Mouse (Mus musculus) ovary, adult 18-20 months (tissue): Measurements from ENCODE around the gene Alk.

Source experiments
- DNase-seq: peaks from one replicate; pipeline ENCODE4 v3.0.0; 2022; ENCODE audit warnings: low spot score, mixed read lengths

The Alk gene

GRCm38 (mm10) chr17:71973704-71974103 is 630.7 kb downstream of the Alk start:
- no peak for DNase-seq

DNA sequence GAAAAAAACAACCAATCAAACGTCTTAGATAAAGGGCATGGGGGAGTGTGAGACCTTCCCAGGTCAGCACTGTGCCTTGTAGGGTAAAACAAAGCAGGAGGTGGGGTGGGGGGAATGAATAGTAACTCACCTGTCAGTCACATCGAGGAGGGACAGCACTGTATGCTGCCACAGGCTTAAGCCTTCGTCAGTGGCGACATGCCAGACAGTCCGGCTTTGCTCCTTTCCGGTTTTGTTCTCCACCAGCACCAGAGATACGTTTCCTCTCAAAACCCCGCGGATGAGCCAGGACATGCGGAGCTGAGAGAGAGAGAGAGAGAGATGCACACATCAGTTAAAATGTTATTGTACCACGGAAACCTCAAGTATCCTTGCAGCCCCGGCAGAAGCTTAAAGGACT is 637.1 kb downstream of the Alk start:
- no peak for DNase-seq

DNA sequence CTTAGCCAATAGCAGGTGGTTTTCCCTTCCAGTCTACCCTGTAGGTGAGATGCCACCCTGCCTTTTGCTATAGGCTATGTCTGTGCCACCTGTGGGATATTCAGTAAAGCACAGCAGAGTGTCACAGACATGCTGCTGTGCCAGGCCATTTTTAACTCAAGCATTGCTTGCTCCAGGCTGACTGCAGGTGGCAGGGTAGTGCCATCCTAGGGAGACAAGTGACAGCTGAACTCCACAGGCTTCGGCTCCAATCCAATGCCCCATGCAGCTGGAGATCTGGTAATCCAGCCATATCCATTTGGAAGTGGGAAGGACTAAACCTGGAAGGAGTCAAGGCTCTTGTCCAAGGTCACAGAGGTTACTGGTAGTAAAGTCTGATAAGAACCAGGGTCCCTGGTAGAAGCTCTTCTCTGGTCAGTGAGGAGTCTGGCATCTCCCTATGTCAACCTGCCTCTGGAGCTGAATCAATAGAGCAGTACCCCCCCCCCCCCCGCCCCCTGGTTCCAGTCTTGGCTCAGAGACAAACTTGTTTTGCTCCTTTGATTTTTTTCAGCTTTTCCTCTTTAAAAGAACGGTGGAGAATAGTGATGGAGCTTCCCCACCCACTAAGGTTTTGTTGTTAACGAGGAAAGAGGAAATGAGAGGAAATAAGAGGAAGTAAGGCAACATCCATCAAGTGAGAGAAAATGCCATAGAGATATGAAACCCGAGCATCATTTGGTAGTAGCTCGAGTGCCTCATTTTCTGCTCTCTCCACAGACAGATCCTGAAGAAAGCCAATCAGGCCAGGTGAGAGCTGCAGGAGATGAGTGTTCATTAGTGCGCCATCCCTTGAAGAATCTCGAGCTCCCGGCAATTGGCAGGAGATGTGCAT is 638.5 kb downstream of the Alk start:
- DNase-seq, result no peak

DNA sequence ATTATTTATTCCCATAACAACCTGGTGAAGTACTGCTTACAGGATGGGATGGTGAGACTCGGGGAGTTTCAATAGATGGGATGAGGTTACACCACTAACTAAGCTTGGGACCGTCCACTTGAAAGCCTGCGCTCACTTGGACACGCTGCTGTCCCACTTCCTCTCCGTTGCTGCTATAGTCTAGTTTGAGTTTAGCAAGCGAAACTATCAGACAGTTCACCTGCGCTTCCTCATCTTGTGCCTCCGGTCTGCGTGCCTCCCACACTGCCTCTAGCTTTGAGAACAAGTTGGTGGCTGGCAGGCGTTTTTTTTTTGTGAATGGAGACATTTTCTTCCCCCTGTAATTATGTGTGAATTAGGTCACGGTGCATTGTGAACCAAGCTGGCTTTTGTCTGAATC is 639.8 kb downstream of the Alk start:
- no peak for DNase-seq

- DNase-seq, result no peak
Observed at GRCm38 (mm10) chr17:71962746-71963145, 641.7 kb downstream of the Alk start.

DNA sequence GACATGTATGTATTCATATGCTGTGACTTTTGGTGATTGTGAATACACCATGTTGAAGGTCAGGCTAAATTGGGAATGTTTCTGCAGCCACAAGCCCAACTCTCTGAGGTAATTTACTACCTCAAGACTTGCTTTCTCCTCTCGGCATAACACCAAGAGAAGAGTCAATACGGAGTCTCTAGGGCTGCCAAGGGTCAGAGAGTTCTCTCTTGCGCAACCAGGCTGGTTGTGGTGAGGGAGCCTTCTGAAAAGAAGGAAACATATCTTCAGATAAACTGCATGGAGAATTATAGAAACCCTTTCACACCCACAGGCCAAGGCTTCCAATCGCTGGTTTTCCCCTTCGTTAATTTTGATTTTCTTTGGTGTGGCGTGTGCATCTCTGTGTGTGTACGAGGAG is 649.4 kb downstream of the Alk start:
- no peak for DNase-seq

GRCm38 (mm10) chr17:71954217-71954844 is 650.1 kb downstream of the Alk start:
- no peak for DNase-seq

- DNase-seq, result no peak
Observed at GRCm38 (mm10) chr17:71950968-71951367, 653.5 kb downstream of the Alk start.

- no peak for DNase-seq
Observed at GRCm38 (mm10) chr17:71948687-71949086, 655.7 kb downstream of the Alk start.

GRCm38 (mm10) chr17:71947452-71947851 is 657.0 kb downstream of the Alk start:
- DNase-seq, result no peak

DNA sequence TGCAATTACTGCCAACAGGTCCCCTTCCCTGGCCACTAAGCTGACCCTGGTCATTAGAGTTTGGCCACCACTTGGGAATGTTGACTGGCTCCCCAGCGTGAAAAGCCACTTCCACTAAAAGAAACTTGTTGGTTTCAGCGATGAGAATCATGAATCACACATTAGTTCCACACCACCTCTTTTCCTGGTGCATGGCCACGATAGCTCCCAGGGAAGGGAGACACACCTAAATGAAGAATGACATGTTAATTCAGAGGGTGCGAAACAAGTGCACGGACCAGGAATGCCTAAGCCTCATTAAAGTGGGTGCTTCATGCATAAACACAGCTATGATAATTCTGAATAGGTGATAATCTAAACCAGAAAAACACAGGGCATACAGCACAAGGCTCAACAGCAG is 660.4 kb downstream of the Alk start:
- no peak for DNase-seq

DNA sequence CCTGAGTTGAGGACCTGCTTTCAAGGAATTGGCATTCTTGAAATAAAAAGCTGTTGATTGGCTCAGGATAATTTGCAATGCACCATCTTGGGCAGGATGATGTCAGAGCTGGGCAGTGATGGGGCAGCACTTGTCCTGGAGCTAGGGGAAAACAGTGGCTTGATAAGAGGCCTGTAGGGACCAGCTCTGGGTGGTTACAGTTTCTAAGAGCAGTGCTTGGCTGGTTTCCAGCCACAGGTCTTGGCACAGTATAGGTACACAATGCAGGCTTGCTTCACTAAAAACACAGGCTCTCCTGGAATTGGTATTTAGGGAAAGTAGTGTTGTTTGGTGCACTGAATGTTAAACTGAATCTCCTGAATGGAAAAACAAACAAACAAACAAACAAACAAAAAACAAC is 662.4 kb downstream of the Alk start:
- DNase-seq, result no peak

DNA sequence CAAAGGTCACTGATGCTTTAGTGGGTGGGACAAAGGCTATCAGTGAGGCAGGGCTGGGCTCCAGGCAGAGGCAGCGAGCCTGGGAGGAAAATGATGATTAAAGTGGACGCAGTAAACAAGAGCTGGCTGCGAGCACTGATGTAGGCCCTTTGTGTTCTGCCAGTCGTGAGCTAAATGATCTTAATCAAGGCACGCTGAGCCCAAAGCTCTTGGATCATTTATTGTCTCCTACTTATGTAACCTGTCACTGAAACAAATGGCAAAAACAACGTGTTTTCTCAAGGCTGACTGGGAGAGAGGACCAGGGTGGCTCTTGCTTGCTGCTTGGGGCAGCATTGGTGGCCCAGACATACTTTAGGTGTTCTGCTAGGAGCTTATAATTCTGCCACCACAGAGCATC is 663.0 kb downstream of the Alk start:
- DNase-seq, result no peak

DNA sequence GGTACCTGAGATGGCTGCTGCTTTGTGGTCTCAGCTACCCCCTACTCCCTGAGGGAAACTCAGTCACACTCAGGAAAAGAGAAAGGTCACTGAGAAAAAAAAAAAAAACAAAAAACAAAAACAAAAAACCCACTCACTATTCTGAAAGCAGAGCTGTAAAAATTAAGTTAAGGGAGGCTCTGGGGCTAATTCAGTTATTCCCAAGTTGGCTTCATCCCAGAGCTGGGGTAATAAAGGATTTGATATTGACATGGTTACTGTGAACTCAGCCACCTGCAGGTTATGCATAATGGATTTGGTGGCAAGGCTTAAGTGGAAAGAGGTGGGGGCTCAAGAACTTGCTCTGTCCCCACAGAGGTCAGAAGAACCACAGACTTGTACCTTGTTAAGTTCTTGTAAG is 667.7 kb downstream of the Alk start:
- no peak for DNase-seq

- DNase-seq, result no peak
Observed at GRCm38 (mm10) chr17:71935837-71936236, 668.6 kb downstream of the Alk start.

GRCm38 (mm10) chr17:71935336-71935735 is 669.1 kb downstream of the Alk start:
- DNase-seq, result no peak

GRCm38 (mm10) chr17:71914941-71915340 is 689.5 kb downstream of the Alk start:
- no peak for DNase-seq

GRCm38 (mm10) chr17:71914541-71914940 is 689.9 kb downstream of the Alk start:
- no peak for DNase-seq

- no peak for DNase-seq
Observed at GRCm38 (mm10) chr17:71913188-71913587, 691.2 kb downstream of the Alk start.

- no peak for DNase-seq
Observed at GRCm38 (mm10) chr17:71909107-71909506, 695.3 kb downstream of the Alk start.

DNA sequence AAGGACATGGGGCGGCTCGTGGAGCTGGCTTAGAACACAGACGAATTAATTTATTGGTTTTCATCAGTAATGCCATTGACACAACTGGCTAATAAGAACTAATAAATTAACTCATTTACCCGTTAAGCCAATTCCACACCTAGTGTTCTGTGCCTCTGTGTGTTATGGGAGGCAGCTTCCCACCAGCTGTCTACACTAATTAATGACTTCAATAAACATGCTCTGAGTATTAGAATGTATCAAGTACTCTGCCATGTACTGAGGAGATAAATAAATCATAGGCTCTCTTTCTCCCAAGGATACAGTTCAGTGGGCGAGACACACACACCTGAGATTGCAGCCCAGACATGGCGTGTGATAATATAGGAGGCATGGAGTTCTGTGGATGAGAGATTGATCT is 723.1 kb downstream of the Alk start:
- no peak for DNase-seq

DNA sequence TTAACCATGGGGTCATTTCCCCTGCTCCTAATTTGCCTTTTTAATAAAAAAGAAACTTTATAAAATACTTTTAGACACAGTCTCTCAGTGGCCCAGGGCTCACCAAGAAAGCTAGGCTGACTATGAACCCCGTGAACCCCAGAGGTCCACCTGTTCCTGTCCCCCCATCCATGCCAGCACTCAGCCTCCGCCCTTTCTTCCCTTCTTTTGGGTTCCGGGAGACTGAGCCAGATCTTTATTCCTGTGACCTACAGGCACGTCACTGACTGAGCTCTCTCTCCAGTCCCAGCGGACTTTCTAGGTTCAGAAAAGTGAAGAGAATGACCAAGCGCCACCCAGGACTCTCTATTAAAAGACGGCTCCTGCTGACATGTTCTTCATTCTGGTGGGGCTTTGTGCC is 728.9 kb downstream of the Alk start:
- no peak for DNase-seq

GRCm38 (mm10) chr17:71874795-71875194 is 729.6 kb downstream of the Alk start:
- DNase-seq, result no peak

- DNase-seq, result peak; percentile 13
Observed at GRCm38 (mm10) chr17:71874077-71874476, 730.4 kb downstream of the Alk start.
